Mouse (Mus musculus): ENCODE data around the gene Gar1.

GRCm38 (mm10) chr3:129782746-129783145 is 48.5 kb downstream of the Gar1 start:
- TF ChIP-seq CTCF (IDR thresholded peaks at IDR 0.05; ENCODE audit: borderline replicate concordance, insufficient read depth, low read depth, low read length) (no peak), POLR2A (IDR thresholded peaks at IDR 0.05; ENCODE audit: borderline replicate concordance, insufficient read depth, low read length) (no peak)
